Mouse (Mus musculus) embryonic facial prominence, embryonic 13.5 days (tissue): ENCODE data around the gene Elp1. TPM values are rescaled to one million over a fixed set of nuclear protein-coding genes. Genes with fewer than 3 reads are reported as not detected.

Experiments
- ATAC-seq: fragments of 200-750 bp; cut with Nextera tagmentation; 2 replicates; pipeline ENCODE4 v1.8.0; 2017; ENCODE audit warnings: low read depth; ENCODE audit not compliant: insufficient number of reproducible peaks, insufficient read depth, low FRiP score, low TSS enrichment
- H3K27ac ChIP-seq: fragments of 300-500 bp; sonication (generic); 2 replicates; pipeline ENCODE4 v1.5.1; 2015; ENCODE audit warnings: moderate library complexity, mild to moderate bottlenecking, inconsistent platforms
- H3K27me3 ChIP-seq: fragments of 300-500 bp; sonication (generic); 2 replicates; pipeline ENCODE4 v1.6.1; 2015; ENCODE audit warnings: mild to moderate bottlenecking, inconsistent platforms
- H3K36me3 ChIP-seq: fragments of 300-500 bp; sonication (generic); 2 replicates; pipeline ENCODE4 v1.6.1; 2015; ENCODE audit warnings: mild to moderate bottlenecking, inconsistent platforms
- H3K4me1 ChIP-seq: fragments of 300-500 bp; sonication (generic); 2 replicates; pipeline ENCODE4 v1.6.1; 2015; ENCODE audit warnings: inconsistent platforms
- H3K4me2 ChIP-seq: fragments of 300-500 bp; sonication (generic); 2 replicates; pipeline ENCODE4 v1.6.1; 2015; ENCODE audit warnings: moderate library complexity, mild to moderate bottlenecking, inconsistent platforms
- H3K4me3 ChIP-seq: fragments of 300-500 bp; sonication (generic); 2 replicates; pipeline ENCODE4 v1.5.1; 2015; ENCODE audit warnings: mild to moderate bottlenecking, inconsistent platforms
- H3K9ac ChIP-seq: fragments of 300-500 bp; sonication (generic); 2 replicates; pipeline ENCODE4 v1.6.1; 2015; ENCODE audit warnings: mild to moderate bottlenecking, inconsistent platforms
- H3K9me3 ChIP-seq: fragments of 300-500 bp; sonication (generic); 2 replicates; pipeline ENCODE4 v1.6.1; 2016; ENCODE audit warnings: inconsistent platforms
- WGBS: fragments of 180-500 bp; shearing (Covaris S2); methylation state at CpG from one replicate; pipeline ENCODE4 v1.1.7; 2015; ENCODE audit warnings: mixed read lengths; 5-methylcytosine and 5-hydroxymethylcytosine counted together
- polyA plus RNA-seq: library from polyadenylated mRNA; unstranded; fragments of >200 nt; fragmentation: Nextera tagmentation; extraction: Ambion mirVana; gene quantifications from 2 replicates; pipeline ENCODE4 v1.2.1, GENCODE M21; 2015

Gene Elp1
- polyA plus RNA-seq: 52.2 and 54.4 TPM in 2 replicates

- H3K9ac ChIP-seq: peak within 1 kb of the TSS; percentile 97
- peaks cover 26% of the 10 kb centered on the region for H3K4me1 ChIP-seq
- H3K27me3 ChIP-seq: no peaks in the 10 kb centered on the region
- H3K36me3 ChIP-seq: peaks cover 53% of the 10 kb centered on the region
- peak within 1 kb of the TSS; percentile 94 for H3K4me3 ChIP-seq
- peak; percentile 93 for ATAC-seq
- WGBS: under 1% methylated on average over 72 of the region's 72 CpGs
- H3K9me3 ChIP-seq: no peaks in the 10 kb centered on the region
- peak within 1 kb of the TSS; percentile 84 for H3K4me2 ChIP-seq
- H3K27ac ChIP-seq: peak within 1 kb of the TSS; percentile 80
These were observed at the start of gene Elp1, which contains the start of gene Fam206a for GRCm38 (mm10) chr4:56801907-56802668. Gene Elp1 (minus strand): TSS chr4:56802331. Gene Fam206a (plus strand): TSS chr4:56802345.

- Histone ChIP-seq H3K9ac (peak overlapping the region; percentile 47; the same call in 1 of the 2 replicates), H3K27ac (peak overlapping the region; percentile 60), H3K27me3 (no peaks in the 10 kb centered on the region), H3K4me3 (no peak overlapping the region), H3K4me1 (peaks cover 7% of the 10 kb centered on the region), H3K36me3 (peaks cover 1% of the 10 kb centered on the region; the same call in 1 of the 2 replicates), H3K9me3 (no peaks in the 10 kb centered on the region), H3K4me2 (peak overlapping the region; percentile 23; the same call in 1 of the 2 replicates)
- ATAC-seq: no peak
- 24% methylated on average over 6 of the region's 6 CpGs for WGBS
These were observed 48.6 kb upstream of the Elp1 start for GRCm38 (mm10) chr4:56850724-56851123.

DNA sequence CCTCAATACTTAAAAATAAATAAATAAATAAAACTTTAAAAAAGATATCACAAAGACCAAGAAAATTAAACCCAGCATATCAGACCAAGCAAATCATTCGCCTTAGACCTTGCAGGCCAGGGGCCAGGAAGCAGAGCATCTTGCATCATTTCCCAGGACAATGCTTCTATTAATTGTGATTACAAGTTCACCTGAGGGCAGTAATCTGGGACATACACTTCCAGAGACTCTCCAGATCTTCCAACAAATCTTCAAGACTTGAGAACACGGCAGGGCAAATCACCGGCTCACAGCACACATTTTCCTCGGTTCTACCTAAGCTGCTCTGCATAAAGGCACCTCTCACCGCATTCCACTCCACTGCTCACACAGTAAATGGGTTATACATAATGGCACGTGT, 45.9 kb upstream of the Elp1 start:
- Histone ChIP-seq H3K4me3 (no peak overlapping the region), H3K36me3 (peaks cover 19% of the 10 kb centered on the region), H3K4me2 (no peak overlapping the region), H3K9ac (no peak overlapping the region), H3K27me3 (no peaks in the 10 kb centered on the region), H3K27ac (no peak overlapping the region), H3K4me1 (peaks cover 7% of the 10 kb centered on the region; the same call in 1 of the 2 replicates), H3K9me3 (no peaks in the 10 kb centered on the region)
- 80% methylated on average over 6 of the region's 6 CpGs for WGBS
- no peak for ATAC-seq

DNA sequence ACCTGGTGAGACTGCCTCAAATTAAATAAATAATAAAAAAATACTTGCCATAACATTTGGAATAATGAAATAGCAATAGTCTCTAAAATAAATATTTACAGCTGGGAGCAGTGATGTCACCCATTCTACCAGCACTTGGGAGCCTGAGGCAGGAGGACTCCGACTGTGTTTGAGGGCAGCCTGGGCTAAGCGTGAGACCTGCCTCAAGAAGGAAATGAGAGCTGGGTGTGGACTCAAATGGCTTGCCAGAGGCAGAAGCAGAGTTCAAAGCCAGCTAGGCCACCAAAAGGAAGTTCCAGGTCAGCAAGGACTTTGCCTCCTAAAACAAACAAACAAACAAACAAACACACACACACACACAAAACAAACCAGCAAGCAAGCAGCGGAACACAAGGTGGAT, 45.3 kb upstream of the Elp1 start:
- Histone ChIP-seq H3K9ac (no peak overlapping the region), H3K9me3 (no peaks in the 10 kb centered on the region), H3K4me3 (no peak overlapping the region), H3K27ac (no peak overlapping the region), H3K4me2 (no peak overlapping the region), H3K4me1 (peaks cover 7% of the 10 kb centered on the region; the same call in 1 of the 2 replicates), H3K36me3 (peaks cover 19% of the 10 kb centered on the region), H3K27me3 (no peaks in the 10 kb centered on the region)
- ATAC-seq: no peak
- whole genome bisulfite sequencing: 81% methylated on average over 3 of the region's 3 CpGs

DNA sequence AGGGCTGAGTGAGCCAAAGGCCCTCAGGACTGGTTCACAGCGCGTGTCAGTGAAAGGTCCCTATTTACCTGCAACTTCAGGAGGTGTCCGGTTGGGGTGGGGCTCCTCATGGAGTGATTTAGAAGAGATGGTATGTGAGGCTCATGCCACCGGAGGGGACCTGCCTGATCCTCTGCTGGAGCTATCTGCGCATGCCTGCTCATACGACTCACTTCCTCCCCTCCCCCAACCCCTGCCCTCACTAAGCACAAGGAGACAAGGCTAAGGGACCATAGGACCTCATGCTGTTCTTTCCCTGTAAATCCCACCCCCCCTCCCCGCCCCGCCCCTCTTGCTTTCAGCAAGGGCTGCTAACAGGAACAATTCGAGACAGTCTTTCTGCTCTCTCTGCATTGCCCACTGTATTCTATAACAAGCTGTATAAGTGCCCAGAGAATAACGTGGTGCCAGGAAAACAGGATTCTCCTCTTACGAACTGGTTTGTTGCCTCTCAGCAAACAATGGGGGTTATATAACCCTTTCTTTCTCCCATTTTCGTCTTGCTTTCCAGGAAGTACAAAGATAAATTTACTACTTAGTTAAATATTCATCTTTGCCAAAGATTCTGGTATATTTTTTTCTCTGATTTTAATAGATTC, 43.9 kb upstream of the Elp1 start:
- peaks cover 6% of the 10 kb centered on the region; the same call in 1 of the 2 replicates for H3K4me1 ChIP-seq
- WGBS: 57% methylated on average over 12 of the region's 12 CpGs
- H3K4me3 ChIP-seq: no peak overlapping the region
- peaks cover 19% of the 10 kb centered on the region for H3K36me3 ChIP-seq
- no peak overlapping the region for H3K4me2 ChIP-seq
- no peak for ATAC-seq
- no peaks in the 10 kb centered on the region for H3K27me3 ChIP-seq
- H3K9ac ChIP-seq: no peak overlapping the region
- H3K27ac ChIP-seq: no peak overlapping the region
- H3K9me3 ChIP-seq: no peaks in the 10 kb centered on the region

- ATAC-seq: no peak
- WGBS: 85% methylated on average over 4 of the region's 4 CpGs
- H3K27ac ChIP-seq: no peak overlapping the region
- H3K4me2 ChIP-seq: no peak overlapping the region
- H3K27me3 ChIP-seq: no peaks in the 10 kb centered on the region
- no peak overlapping the region for H3K4me3 ChIP-seq
- peaks cover 28% of the 10 kb centered on the region for H3K36me3 ChIP-seq
- no peaks in the 10 kb centered on the region for H3K4me1 ChIP-seq
- no peaks in the 10 kb centered on the region for H3K9me3 ChIP-seq
- H3K9ac ChIP-seq: no peak overlapping the region
These were observed 42.8 kb upstream of the Elp1 start for GRCm38 (mm10) chr4:56844911-56845310.

DNA sequence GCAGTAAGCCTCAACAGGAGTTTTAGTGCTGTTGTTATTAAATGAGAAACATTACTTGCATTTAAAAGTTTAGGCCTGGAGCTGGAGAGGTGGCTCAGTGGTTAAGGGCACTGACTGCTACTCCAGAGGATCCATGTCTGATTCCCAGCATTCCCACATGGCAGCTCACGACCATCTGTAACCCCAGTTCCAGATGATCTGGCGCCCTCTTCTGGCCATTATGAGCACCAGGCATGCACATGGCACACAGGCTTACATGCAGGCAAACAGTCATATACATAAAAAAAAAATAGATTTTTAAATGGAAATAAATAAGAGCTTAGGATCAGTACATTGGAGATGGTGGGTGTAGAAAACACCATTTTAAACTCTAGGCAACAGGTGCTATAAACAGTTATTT, 41.8 kb upstream of the Elp1 start:
- no peaks in the 10 kb centered on the region for H3K9me3 ChIP-seq
- H3K9ac ChIP-seq: no peak overlapping the region
- no peak for ATAC-seq
- 90% methylated on average over 2 of the region's 2 CpGs for WGBS
- H3K4me1 ChIP-seq: no peaks in the 10 kb centered on the region
- H3K27ac ChIP-seq: no peak overlapping the region
- H3K4me3 ChIP-seq: no peak overlapping the region
- no peaks in the 10 kb centered on the region for H3K27me3 ChIP-seq
- H3K4me2 ChIP-seq: no peak overlapping the region
- peaks cover 28% of the 10 kb centered on the region for H3K36me3 ChIP-seq

GRCm38 (mm10) chr4:56842501-56842900, 40.4 kb upstream of the Elp1 start:
- no peak overlapping the region for H3K9ac ChIP-seq
- no peak overlapping the region for H3K27ac ChIP-seq
- H3K4me3 ChIP-seq: no peak overlapping the region
- 65% methylated on average over 7 of the region's 7 CpGs for WGBS
- H3K4me2 ChIP-seq: no peak overlapping the region
- no peaks in the 10 kb centered on the region for H3K9me3 ChIP-seq
- no peaks in the 10 kb centered on the region for H3K27me3 ChIP-seq
- no peak for ATAC-seq
- H3K4me1 ChIP-seq: no peaks in the 10 kb centered on the region
- peaks cover 36% of the 10 kb centered on the region for H3K36me3 ChIP-seq

DNA sequence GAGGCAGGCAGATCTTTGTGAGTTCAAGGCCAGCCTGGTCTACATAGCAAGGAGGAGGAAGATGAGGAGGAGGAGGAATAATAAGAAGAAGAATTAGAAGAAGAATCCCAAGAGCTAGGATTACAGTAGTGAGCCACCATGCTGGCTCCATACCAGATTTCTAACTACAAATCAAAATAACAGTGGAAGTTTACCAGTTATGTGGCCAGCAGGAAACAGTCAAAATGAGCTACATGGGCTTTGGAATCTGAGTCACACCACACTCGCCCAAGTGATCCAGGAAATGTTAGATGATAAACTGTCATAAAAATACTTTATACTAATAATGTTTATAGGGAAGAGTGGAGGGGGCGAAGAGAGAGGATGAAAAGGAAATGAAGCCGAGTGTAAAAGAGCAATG, 38.2 kb upstream of the Elp1 start:
- 88% methylated on average over 3 of the region's 3 CpGs for WGBS
- no peak overlapping the region for H3K4me2 ChIP-seq
- H3K4me3 ChIP-seq: no peak overlapping the region
- H3K36me3 ChIP-seq: peaks cover 45% of the 10 kb centered on the region
- H3K9ac ChIP-seq: no peak overlapping the region
- no peaks in the 10 kb centered on the region for H3K4me1 ChIP-seq
- no peak for ATAC-seq
- no peaks in the 10 kb centered on the region for H3K27me3 ChIP-seq
- no peaks in the 10 kb centered on the region for H3K9me3 ChIP-seq
- H3K27ac ChIP-seq: no peak overlapping the region

DNA sequence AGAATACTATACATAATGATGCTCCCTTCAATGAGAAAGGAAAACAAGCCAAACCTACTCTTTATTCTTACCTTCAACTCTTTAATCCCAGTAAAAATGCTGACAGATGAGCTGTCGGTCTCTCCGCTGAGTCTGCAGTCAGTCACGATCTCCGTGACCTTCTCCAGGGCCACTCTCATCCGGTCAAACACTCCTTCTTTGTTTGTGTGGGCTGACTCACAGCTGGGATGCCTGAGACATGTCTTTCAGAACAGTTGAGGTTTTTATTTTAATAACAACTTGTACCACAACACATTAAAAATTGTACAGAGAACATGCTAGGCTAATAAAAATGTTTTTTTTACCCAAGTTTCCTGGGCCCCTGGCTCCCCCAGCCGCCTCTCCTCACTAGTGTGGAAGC, 35.5 kb upstream of the Elp1 start:
- peaks cover 47% of the 10 kb centered on the region for H3K36me3 ChIP-seq
- ATAC-seq: no peak
- no peaks in the 10 kb centered on the region for H3K27me3 ChIP-seq
- H3K27ac ChIP-seq: no peak overlapping the region
- no peaks in the 10 kb centered on the region for H3K9me3 ChIP-seq
- no peaks in the 10 kb centered on the region for H3K4me1 ChIP-seq
- no peak overlapping the region for H3K4me2 ChIP-seq
- no peak overlapping the region for H3K4me3 ChIP-seq
- H3K9ac ChIP-seq: no peak overlapping the region
- WGBS: 66% methylated on average over 6 of the region's 6 CpGs

GRCm38 (mm10) chr4:56831998-56832397, 29.9 kb upstream of the Elp1 start:
- H3K4me1 ChIP-seq: 0 out of 2 replicates have a peak, but pooled peaks cover 7% of the 10 kb centered on the region
- no peak overlapping the region for H3K27ac ChIP-seq
- H3K4me2 ChIP-seq: no peak overlapping the region
- no peak for ATAC-seq
- 88% methylated on average over 7 of the region's 7 CpGs for WGBS
- H3K36me3 ChIP-seq: peaks cover 39% of the 10 kb centered on the region
- H3K27me3 ChIP-seq: no peaks in the 10 kb centered on the region
- no peak overlapping the region for H3K4me3 ChIP-seq
- H3K9ac ChIP-seq: no peak overlapping the region
- no peaks in the 10 kb centered on the region for H3K9me3 ChIP-seq
